Mouse (Mus musculus) spleen, adult 10 weeks (tissue): ENCODE measurements around the gene Mrpl1. TPM values are rescaled to one million over a fixed set of nuclear protein-coding genes. Genes with fewer than 3 reads are reported as not detected.

Experiments
- polyA plus RNA-seq: library from polyadenylated mRNA; stranded (reverse); fragments of 350-450 nt; fragmentation: Illumina TruSeq; extraction: RNeasy Lipid Tissue Mini Kit (QIAGEN cat#74804); gene quantifications from one replicate; pipeline ENCODE4 v1.2.3, GENCODE M21; 2015; ENCODE audit warnings: low replicate concordance; ENCODE audit not compliant: insufficient read depth

Gene Mrpl1
- polyA plus RNA-seq: 16.3 TPM

DNA sequence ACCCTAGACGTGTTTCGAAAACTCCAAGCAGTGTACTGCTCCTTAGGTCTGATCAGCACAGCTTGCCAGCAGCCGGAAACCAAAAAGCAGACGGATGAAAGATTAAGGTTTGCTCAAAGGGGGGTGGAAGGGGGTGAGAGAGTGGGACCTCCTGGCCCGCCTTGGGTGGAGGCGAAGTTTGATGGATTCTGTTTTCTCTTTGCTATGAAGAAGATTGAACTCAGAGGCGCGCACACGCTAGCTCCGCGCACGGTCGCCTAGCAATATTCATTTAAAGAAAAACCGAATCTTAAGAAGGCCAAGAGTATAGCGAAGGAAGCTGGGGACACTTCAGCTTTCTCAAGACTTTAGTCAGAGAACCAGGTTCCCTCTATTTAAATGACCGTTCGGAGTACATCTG lies at the start of gene Mrpl1:
Gene Mrpl1 (plus strand): TSS at position 35 of the 400 bp plus-strand sequence.

GRCm38 (mm10) chr5:96164021-96164411 lies 45.3 kb upstream of the Mrpl1 start, which contains the start of gene Cnot6l:
Cnot6l (minus strand) TSS chr5:96164171.

Other genes with a start within 250 kb of the Mrpl1 start
- 139 TPM for gene Cnot6l, start 45.3 kb upstream of the Mrpl1 start, polyA plus RNA-seq
- 1.7 TPM for gene Fras1, start 164.5 kb downstream of the Mrpl1 start, polyA plus RNA-seq